Mouse (Mus musculus) neural tube, embryonic 15.5 days (tissue): Measurements from ENCODE around the gene St3gal4. TPM values are rescaled to one million over a fixed set of nuclear protein-coding genes. Genes with fewer than 3 reads are reported as not detected.

Experiments used
- ATAC-seq: fragments of 200-750 bp; cut with Nextera tagmentation; 2 replicates; pipeline ENCODE4 v1.8.0; 2017; ENCODE audit warnings: mild to moderate bottlenecking, moderate TSS enrichment, moderate library complexity; ENCODE audit not compliant: low FRiP score
- H3K27ac ChIP-seq: fragments of 300-500 bp; sonication (generic); replicated peaks from 2 replicates; pipeline ENCODE4 v1.5.1; 2015; ENCODE audit warnings: mild to moderate bottlenecking, inconsistent platforms
- H3K27me3 ChIP-seq: fragments of 300-500 bp; sonication (generic); replicated peaks from 2 replicates; pipeline ENCODE4 v1.6.1; 2015; ENCODE audit warnings: inconsistent platforms
- H3K36me3 ChIP-seq: fragments of 300-500 bp; sonication (generic); 2 replicates; pipeline ENCODE4 v1.6.1; 2015; ENCODE audit warnings: inconsistent platforms
- H3K4me1 ChIP-seq: fragments of 300-500 bp; sonication (generic); 2 replicates; pipeline ENCODE4 v1.6.1; 2015; ENCODE audit warnings: inconsistent platforms
- H3K4me2 ChIP-seq: fragments of 300-500 bp; sonication (generic); 2 replicates; pipeline ENCODE4 v1.6.1; 2015; ENCODE audit warnings: inconsistent platforms, mild to moderate bottlenecking, moderate library complexity
- H3K4me3 ChIP-seq: fragments of 300-500 bp; sonication (generic); replicated peaks from 2 replicates; pipeline ENCODE4 v1.5.1; 2015; ENCODE audit warnings: mild to moderate bottlenecking, inconsistent platforms
- H3K9ac ChIP-seq: fragments of 300-500 bp; sonication (generic); replicated peaks from 2 replicates; pipeline ENCODE4 v1.6.1; 2015; ENCODE audit warnings: mild to moderate bottlenecking, inconsistent platforms
- H3K9me3 ChIP-seq: fragments of 300-500 bp; sonication (generic); replicated peaks from 2 replicates; pipeline ENCODE4 v1.6.1; 2016; ENCODE audit warnings: inconsistent platforms
- WGBS: fragments of 180-500 bp; shearing (Covaris S2); methylation state at CpG from one replicate; pipeline ENCODE4 v1.1.7; 2015; ENCODE audit warnings: mixed read lengths; 5-methylcytosine and 5-hydroxymethylcytosine counted together
- polyA plus RNA-seq: library from polyadenylated mRNA; unstranded; fragments of >200 nt; fragmentation: Nextera tagmentation; extraction: Ambion mirVana; gene quantifications from 2 replicates; pipeline ENCODE4 v1.2.1, GENCODE M21; 2015

Gene St3gal4
- 11.4 and 15.6 TPM in 2 replicates for polyA plus RNA-seq

- 76% methylated on average over 6 of the region's 6 CpGs for WGBS
- Histone ChIP-seq H3K9ac (no peak within 1 kb of the TSS), H3K4me1 (peaks cover 22% of the 10 kb centered on the region), H3K27me3 (no peaks in the 10 kb centered on the region), H3K36me3 (no peaks in the 10 kb centered on the region; the same call in 1 of the 2 replicates), H3K9me3 (no peaks in the 10 kb centered on the region), H3K4me3 (no peak within 1 kb of the TSS), H3K4me2 (0 out of 2 replicates have a peak within 1 kb of the TSS, but pooled peaks have one; percentile 69), H3K27ac (no peak within 1 kb of the TSS; the same call in 1 of the 2 replicates)
- ATAC-seq: no peak
These were observed at the start of gene St3gal4 for GRCm38 (mm10) chr9:35119168-35119567. Gene St3gal4, minus strand, starts transcription at chr9:35119268.

GRCm38 (mm10) chr9:35166798-35167635, 47.9 kb upstream of the St3gal4 start:
- Histone ChIP-seq H3K27ac (no peak overlapping the region), H3K4me3 (no peak overlapping the region), H3K4me2 (no peak overlapping the region), H3K36me3 (peaks cover 10% of the 10 kb centered on the region), H3K27me3 (no peaks in the 10 kb centered on the region), H3K4me1 (no peaks in the 10 kb centered on the region), H3K9me3 (no peaks in the 10 kb centered on the region), H3K9ac (no peak overlapping the region)
- ATAC-seq: no peak
- WGBS: 22% methylated on average over 9 of the region's 9 CpGs

- no peak overlapping the region for H3K9ac ChIP-seq
- no peaks in the 10 kb centered on the region for H3K4me1 ChIP-seq
- ATAC-seq: peak; percentile 79
- H3K9me3 ChIP-seq: no peaks in the 10 kb centered on the region
- 14% methylated on average over 3 of the region's 3 CpGs for WGBS
- H3K27me3 ChIP-seq: no peaks in the 10 kb centered on the region
- H3K27ac ChIP-seq: no peak overlapping the region
- no peak overlapping the region for H3K4me3 ChIP-seq
- no peak overlapping the region for H3K4me2 ChIP-seq
- peaks cover 10% of the 10 kb centered on the region for H3K36me3 ChIP-seq
These were observed 47.2 kb upstream of the St3gal4 start for GRCm38 (mm10) chr9:35166144-35166797.

- no peak for ATAC-seq
- peaks cover 6% of the 10 kb centered on the region; the same call in 1 of the 2 replicates for H3K36me3 ChIP-seq
- no peak overlapping the region for H3K4me3 ChIP-seq
- H3K4me1 ChIP-seq: no peaks in the 10 kb centered on the region
- no peaks in the 10 kb centered on the region for H3K9me3 ChIP-seq
- 82% methylated on average over 5 of the region's 5 CpGs for WGBS
- no peak overlapping the region for H3K27ac ChIP-seq
- no peak overlapping the region for H3K9ac ChIP-seq
- no peaks in the 10 kb centered on the region for H3K27me3 ChIP-seq
- H3K4me2 ChIP-seq: no peak overlapping the region
These were observed 45.2 kb upstream of the St3gal4 start for GRCm38 (mm10) chr9:35164142-35164874.

- H3K27ac ChIP-seq: no peak overlapping the region
- no peak overlapping the region for H3K9ac ChIP-seq
- H3K27me3 ChIP-seq: no peaks in the 10 kb centered on the region
- WGBS: 90% methylated on average over 11 of the region's 11 CpGs
- H3K4me3 ChIP-seq: no peak overlapping the region
- H3K4me1 ChIP-seq: no peaks in the 10 kb centered on the region
- H3K4me2 ChIP-seq: no peak overlapping the region
- ATAC-seq: no peak
- no peaks in the 10 kb centered on the region for H3K9me3 ChIP-seq
- H3K36me3 ChIP-seq: no peaks in the 10 kb centered on the region
These were observed 44.1 kb upstream of the St3gal4 start for GRCm38 (mm10) chr9:35163011-35163690.

GRCm38 (mm10) chr9:35161721-35162120, 42.7 kb upstream of the St3gal4 start:
- H3K9me3 ChIP-seq: no peaks in the 10 kb centered on the region
- no peaks in the 10 kb centered on the region for H3K27me3 ChIP-seq
- no peak for ATAC-seq
- no peak overlapping the region for H3K9ac ChIP-seq
- 86% methylated on average over 7 of the region's 7 CpGs for WGBS
- H3K27ac ChIP-seq: no peak overlapping the region
- no peak overlapping the region for H3K4me2 ChIP-seq
- H3K4me1 ChIP-seq: no peaks in the 10 kb centered on the region
- no peak overlapping the region for H3K4me3 ChIP-seq
- no peaks in the 10 kb centered on the region for H3K36me3 ChIP-seq

GRCm38 (mm10) chr9:35160662-35161061, 41.6 kb upstream of the St3gal4 start:
- H3K4me3 ChIP-seq: no peak overlapping the region
- H3K9ac ChIP-seq: no peak overlapping the region
- H3K27me3 ChIP-seq: no peaks in the 10 kb centered on the region
- H3K4me1 ChIP-seq: no peaks in the 10 kb centered on the region
- no peak overlapping the region for H3K27ac ChIP-seq
- H3K36me3 ChIP-seq: no peaks in the 10 kb centered on the region
- ATAC-seq: no peak
- WGBS: 85% methylated on average over 2 of the region's 2 CpGs
- H3K9me3 ChIP-seq: no peaks in the 10 kb centered on the region
- no peak overlapping the region for H3K4me2 ChIP-seq

- ATAC-seq: no peak
- no peak overlapping the region for H3K4me2 ChIP-seq
- no peaks in the 10 kb centered on the region for H3K27me3 ChIP-seq
- no peaks in the 10 kb centered on the region for H3K9me3 ChIP-seq
- H3K4me3 ChIP-seq: no peak overlapping the region
- H3K4me1 ChIP-seq: no peaks in the 10 kb centered on the region
- H3K36me3 ChIP-seq: no peaks in the 10 kb centered on the region
- WGBS: 90% methylated on average over 3 of the region's 3 CpGs
- no peak overlapping the region for H3K27ac ChIP-seq
- H3K9ac ChIP-seq: no peak overlapping the region
These were observed 39.4 kb upstream of the St3gal4 start for GRCm38 (mm10) chr9:35158477-35158876.

- no peak overlapping the region for H3K27ac ChIP-seq
- no peak overlapping the region for H3K9ac ChIP-seq
- WGBS: 83% methylated on average over 4 of the region's 4 CpGs
- H3K27me3 ChIP-seq: no peaks in the 10 kb centered on the region
- no peak overlapping the region for H3K4me2 ChIP-seq
- H3K4me3 ChIP-seq: no peak overlapping the region
- no peaks in the 10 kb centered on the region for H3K4me1 ChIP-seq
- no peaks in the 10 kb centered on the region for H3K9me3 ChIP-seq
- ATAC-seq: no peak
- no peaks in the 10 kb centered on the region for H3K36me3 ChIP-seq
These were observed 37.8 kb upstream of the St3gal4 start for GRCm38 (mm10) chr9:35156862-35157261.

- ATAC-seq: no peak
- Histone ChIP-seq H3K4me2 (no peak overlapping the region), H3K27ac (no peak overlapping the region), H3K4me1 (no peaks in the 10 kb centered on the region), H3K27me3 (no peaks in the 10 kb centered on the region), H3K9ac (no peak overlapping the region), H3K9me3 (no peaks in the 10 kb centered on the region), H3K36me3 (no peaks in the 10 kb centered on the region), H3K4me3 (no peak overlapping the region)
- WGBS: 94% methylated on average over 5 of the region's 5 CpGs
These were observed 37.1 kb upstream of the St3gal4 start for GRCm38 (mm10) chr9:35156002-35156710.

- Histone ChIP-seq H3K9ac (no peak overlapping the region), H3K27ac (no peak overlapping the region), H3K36me3 (no peaks in the 10 kb centered on the region), H3K4me2 (no peak overlapping the region), H3K9me3 (no peaks in the 10 kb centered on the region), H3K4me1 (no peaks in the 10 kb centered on the region), H3K27me3 (no peaks in the 10 kb centered on the region), H3K4me3 (no peak overlapping the region)
- no peak for ATAC-seq
- WGBS: 94% methylated on average over 1 of the region's 1 CpGs
These were observed 33.9 kb upstream of the St3gal4 start for GRCm38 (mm10) chr9:35152923-35153322.
